Mouse (Mus musculus): ENCODE results near the gene Ahcyl2. TPM values are rescaled to one million over a fixed set of nuclear protein-coding genes. Genes with fewer than 3 reads are reported as not detected.
"Not testable (repeated sequence)": the region's sequence is repeated elsewhere in the genome, so short reads cannot be mapped to it uniquely, and the experiment has no call there.

The Ahcyl2 gene
- 100 to 1,000 TPM; 124 to 260 TPM for total RNA-seq (2021)
- long read RNA-seq, experiment 1, full-length matches to known transcripts = 29 of 38 reads
- long read RNA-seq, experiment 1, partial matches to known transcripts = 0 of 38 reads
- long read RNA-seq, experiment 1, other reads (novel, unspliced or antisense) = 9 of 38 reads
- long read RNA-seq, experiment 2, full-length matches to known transcripts = 65 of 100 reads
- long read RNA-seq, experiment 2, partial matches to known transcripts = 1 of 100 reads
- long read RNA-seq, experiment 2, other reads (novel, unspliced or antisense) = 34 of 100 reads

- peak; percentile 88 to 93 for DNase-seq (ENCODE audit: low spot score in 2 of 2)
Observed at GRCm38 (mm10) chr6:29767813-29768660, at the start of gene Ahcyl2. Gene Ahcyl2, plus strand, starts transcription at chr6:29768011.

GRCm38 (mm10) chr6:29718894-29719329, 48.9 kb upstream of the Ahcyl2 start:
- DNase-seq (ENCODE audit: low spot score in 2 of 2) = peak; percentile 39 to 49

DNA sequence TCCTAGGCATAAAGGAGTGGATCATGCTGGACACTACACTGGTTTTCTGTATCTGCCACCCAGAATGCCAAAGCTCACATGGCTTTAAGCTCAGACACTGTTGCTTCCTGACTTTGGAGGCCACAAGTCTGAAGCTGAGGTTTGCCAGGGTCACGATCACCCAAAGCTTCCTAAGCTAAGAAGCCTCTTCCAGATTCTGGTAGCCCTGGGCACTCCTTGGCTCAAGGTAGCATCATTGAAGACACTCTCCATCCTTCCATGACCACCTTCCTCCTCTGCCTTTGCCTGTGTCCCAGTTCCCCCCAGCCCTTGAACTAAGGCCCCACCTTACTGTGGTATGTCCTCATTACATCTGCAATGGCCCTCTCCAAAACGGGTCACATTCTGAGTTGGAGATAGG, 45.9 kb upstream of the Ahcyl2 start:
- no peak for DNase-seq (ENCODE audit: low spot score in 2 of 2)

DNA sequence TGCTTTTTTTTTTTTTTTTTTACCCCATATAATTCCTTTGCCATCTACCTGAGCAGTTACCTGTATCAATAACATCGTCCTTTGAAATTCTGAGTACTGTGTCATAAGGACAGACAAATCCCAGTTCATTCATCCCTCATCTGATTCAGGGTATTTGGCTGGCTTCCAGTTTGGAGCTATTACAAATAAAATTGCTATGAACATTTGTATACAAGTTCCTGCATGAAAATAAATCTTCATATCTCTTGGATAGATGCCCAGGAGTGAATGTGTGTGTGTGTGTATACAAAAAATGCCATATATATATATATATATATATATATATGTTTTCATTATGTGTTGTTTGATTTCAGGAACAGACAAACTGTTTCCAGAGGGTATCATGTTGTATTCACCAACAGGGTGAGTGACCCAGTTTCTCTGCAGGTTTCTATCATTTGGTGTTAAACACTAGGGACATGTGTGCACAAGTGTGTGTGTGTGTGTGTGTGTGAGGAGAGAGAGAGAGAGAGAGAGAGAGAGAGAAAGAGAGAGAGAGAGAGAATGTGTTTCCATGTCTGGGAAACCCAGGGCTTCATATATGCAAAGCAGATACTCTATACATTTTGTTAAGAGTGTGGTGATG, 41.1 kb upstream of the Ahcyl2 start:
- no peak for DNase-seq (ENCODE audit: low spot score in 2 of 2)

- DNase-seq (ENCODE audit: low spot score in 2 of 2) = no peak
Observed at GRCm38 (mm10) chr6:29728035-29728434, 39.8 kb upstream of the Ahcyl2 start.

DNA sequence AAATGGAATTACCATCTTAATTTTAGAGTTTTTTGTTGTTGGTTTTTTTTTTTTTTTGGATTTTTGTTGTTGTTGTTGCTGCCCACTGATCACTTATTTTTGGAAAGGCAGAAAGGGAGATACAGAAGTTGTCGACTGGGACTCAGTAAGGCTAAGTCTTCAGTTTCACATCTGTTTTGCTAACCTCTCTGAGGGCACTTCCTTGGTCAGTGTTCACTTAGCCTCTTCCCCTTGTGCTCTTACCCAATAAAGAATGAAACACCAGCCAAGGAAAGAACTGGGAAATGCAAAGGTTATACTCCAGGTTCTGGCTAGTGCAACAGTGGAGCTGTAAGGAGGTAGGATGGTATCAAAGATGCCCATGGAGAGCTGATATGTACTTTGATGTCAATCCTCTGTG, 38.3 kb upstream of the Ahcyl2 start:
- DNase-seq (ENCODE audit: low spot score in 2 of 2) = no peak

DNA sequence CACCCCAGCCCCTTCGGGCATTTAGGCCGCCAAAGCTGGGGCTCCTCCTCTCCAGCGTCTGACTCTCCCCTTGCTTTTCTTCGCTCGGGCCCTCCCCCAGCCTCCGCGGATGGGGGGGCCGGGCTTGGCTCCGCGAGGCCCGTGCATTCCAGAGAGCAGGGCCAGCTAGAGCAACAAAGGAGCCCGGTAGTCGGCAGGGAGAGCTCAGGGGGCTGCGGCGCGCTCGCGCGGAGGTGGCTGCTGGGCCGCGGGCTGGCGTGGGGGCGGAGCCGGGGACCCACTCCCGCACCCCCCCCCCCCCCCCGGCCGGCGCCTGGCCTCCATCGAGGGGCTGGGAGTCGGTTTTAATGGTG, 32.5 kb upstream of the Ahcyl2 start, which contains the start of gene Smo:
Gene Smo, plus strand, starts transcription at position 168 of the 353 bp plus-strand sequence.
- DNase-seq (ENCODE audit: low spot score in 2 of 2) = peak; percentile 69 to 72

- DNase-seq (ENCODE audit: low spot score in 2 of 2) = peak; percentile 54 to 59
Observed at GRCm38 (mm10) chr6:29735689-29736451, 31.9 kb upstream of the Ahcyl2 start.

DNA sequence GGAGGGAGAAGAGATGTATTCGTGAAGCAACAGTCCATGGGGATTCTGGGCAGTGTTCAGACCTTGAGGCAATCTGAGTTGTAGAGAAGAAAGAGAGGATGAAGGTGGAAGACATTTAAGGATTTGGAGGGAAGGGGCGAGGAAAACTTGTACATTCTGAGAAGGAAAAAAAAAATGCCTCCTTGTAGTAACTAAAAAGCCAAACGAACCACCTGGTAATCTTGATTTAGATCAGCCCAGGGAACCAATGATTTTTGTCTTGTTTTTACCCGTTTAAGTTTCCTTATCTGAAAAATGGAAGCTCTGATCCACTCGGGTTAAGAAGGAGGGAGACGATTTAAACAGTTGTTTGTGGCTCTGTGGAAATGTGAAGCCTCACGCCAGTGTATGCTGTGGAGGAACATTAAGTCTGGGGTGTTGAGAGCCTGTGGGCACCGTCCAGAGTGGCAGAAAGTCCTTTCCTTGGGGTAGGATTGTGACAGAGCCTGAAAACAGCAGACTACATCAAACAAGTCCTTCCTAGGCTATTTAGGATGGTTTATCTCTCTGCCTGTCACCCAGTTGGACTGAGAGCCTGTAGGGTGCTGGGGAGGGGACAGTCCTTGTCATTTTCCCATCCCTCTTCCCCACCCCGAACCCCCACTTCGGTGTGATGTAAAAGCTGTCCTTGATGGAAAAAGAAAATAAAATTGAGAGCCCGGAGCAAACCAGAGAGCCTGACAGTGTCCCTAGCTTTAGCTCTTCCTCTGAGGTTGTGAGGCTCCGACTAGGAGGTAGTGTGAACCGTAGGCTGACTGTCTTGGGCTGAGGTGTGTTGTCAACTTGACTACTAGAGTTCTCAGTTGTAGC, 31.0 kb upstream of the Ahcyl2 start:
- no peak for DNase-seq (ENCODE audit: low spot score in 2 of 2)

- no peak for DNase-seq (ENCODE audit: low spot score in 2 of 2)
Observed at GRCm38 (mm10) chr6:29751466-29752152, 16.2 kb upstream of the Ahcyl2 start.

DNA sequence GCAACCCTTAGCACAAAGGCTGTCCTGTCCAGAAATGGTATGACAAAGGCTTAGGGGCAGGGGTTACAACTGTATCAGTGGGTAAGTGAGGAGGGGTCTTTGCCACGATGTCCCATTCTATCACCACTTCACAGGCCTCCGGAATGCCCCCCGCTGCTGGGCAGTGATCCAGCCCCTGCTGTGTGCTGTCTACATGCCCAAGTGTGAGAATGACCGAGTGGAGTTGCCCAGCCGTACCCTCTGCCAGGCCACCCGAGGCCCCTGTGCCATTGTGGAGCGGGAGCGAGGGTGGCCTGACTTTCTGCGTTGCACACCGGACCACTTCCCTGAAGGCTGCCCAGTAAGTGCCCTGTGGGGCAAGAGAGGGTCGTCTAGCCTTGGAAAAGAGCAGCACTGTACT, 14.5 kb upstream of the Ahcyl2 start:
- no peak for DNase-seq (ENCODE audit: low spot score in 2 of 2)

DNA sequence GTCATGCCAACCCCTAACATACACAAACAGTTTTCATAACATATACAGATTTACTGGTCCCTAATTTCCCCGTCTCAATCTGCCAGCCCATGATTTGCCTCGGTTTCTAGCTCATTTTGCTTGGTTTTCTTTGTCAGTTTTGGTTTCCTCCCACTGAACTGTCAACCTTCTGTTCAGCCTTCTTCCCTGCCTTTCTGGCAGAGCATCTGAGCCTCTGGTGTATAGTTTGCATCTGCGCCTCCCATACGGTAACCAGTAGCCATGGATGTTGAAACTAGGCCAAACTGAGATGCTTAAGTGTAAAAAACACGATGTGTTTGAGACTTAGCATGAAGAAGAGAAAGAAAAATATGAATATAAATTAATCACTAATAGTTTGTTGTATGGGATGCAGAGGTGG, 11.8 kb upstream of the Ahcyl2 start:
- DNase-seq (ENCODE audit: low spot score in 2 of 2) = no peak

DNA sequence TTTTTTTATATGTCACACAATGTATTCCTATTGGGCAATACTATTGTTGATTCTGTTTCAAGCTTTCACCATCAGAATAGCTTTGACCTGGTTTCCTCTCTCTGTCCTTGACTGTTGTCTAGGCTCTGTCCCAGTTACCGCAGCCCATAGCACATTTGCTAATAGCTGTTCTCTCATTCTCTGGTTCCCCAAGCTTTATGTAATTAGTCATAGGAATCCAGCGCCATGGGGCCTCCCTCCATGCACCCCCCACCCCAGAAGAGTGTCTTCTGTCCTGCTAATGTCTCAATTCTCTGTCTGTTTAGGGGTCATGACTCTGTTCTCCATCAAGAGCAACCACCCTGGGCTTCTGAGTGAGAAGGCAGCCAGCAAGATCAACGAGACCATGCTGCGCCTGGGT, 11.3 kb upstream of the Ahcyl2 start:
- DNase-seq (ENCODE audit: low spot score in 2 of 2) = no peak

- peak; percentile 64 to 68 for DNase-seq (ENCODE audit: low spot score in 2 of 2)
Observed at GRCm38 (mm10) chr6:29758417-29758816, 9.4 kb upstream of the Ahcyl2 start.

DNA sequence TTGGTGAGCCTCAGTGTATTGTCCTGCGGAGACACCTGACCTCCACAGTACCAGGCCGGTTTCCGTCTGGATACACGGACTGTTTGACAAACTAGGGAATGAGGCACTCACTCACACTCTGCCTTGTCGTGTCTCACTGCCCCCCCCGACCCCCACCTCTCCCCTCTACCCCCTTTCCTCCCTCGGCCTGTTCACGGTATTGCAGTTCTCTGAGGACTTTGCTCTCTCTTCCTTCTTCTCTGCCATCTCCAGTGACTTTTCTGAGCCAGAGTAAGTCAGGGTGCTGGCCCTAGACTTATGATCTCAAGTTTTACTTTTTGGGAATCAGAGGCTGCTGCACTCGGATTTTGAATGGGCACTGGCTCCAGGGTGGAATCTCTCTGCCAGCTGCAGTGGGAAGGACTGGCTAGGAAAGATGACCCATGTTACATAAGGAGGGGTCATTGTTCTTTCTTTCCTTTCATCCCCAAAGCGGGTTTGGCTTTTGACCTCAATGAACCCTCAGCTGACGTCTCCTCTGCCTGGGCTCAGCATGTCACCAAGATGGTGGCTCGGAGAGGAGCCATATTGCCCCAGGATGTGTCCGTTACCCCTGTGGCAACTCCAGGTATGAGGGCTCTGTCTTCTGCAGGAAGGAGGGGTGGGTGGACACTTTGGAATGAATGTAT, 8.7 kb upstream of the Ahcyl2 start:
- DNase-seq (ENCODE audit: low spot score in 2 of 2) = no peak

- DNase-seq (ENCODE audit: low spot score in 2 of 2) = not testable (repeated sequence)
Observed at GRCm38 (mm10) chr6:29760397-29760796, 7.4 kb upstream of the Ahcyl2 start.

GRCm38 (mm10) chr6:29761282-29761681, 6.5 kb upstream of the Ahcyl2 start:
- DNase-seq (ENCODE audit: low spot score in 2 of 2) = no peak

- DNase-seq (ENCODE audit: low spot score in 2 of 2) = no peak
Observed at GRCm38 (mm10) chr6:29762524-29762923, 5.3 kb upstream of the Ahcyl2 start.

- no peak for DNase-seq (ENCODE audit: low spot score in 2 of 2)
Observed at GRCm38 (mm10) chr6:29766874-29767273, 937 bp upstream of the Ahcyl2 start.

Measured in adrenal gland, adult 18-20 months (tissue).